Mouse (Mus musculus): Measurements from ENCODE around the gene Fahd2a. TPM values are rescaled to one million over a fixed set of nuclear protein-coding genes. Genes with fewer than 3 reads are reported as not detected.
A peak's percentile ranks its signal among the peaks of the same experiment; 100 is the strongest.

Gene Fahd2a
- polyA plus RNA-seq, 1 experiment, result 25.8 TPM

DNA sequence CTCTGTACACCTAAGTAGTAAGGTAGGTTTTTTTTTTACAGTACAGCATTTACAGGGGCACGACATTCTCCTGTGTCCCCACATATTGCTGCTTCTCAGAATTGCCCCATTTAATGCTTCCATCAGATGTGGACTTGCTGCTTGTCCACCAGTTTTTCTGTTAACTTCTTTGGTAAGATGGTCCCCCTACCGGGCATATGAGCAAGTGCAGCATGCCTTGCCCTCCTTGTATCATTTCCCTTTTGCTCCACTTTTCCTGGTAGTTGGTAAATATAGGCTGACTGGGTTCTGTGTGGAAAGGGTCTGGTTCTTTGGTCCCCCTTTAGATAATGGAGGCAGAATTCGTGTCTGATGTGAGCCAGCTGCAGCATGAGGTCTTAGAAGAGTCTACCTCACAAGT lies 14.1 kb downstream of the Fahd2a start:
- peak; percentile 75; the same call in 1 of the 2 replicates for TF ChIP-seq CTCF (IDR thresholded peaks at IDR 0.05; ENCODE audit: borderline replicate concordance, extremely low read depth, insufficient read depth, insufficient read length)
- no peak for TF ChIP-seq POLR2A (IDR thresholded peaks at IDR 0.05; ENCODE audit: borderline replicate concordance, extremely low read depth, insufficient read depth, insufficient read length, poor library complexity, severe bottlenecking)
- peak; percentile 63 for DNase-seq (ENCODE audit: low read depth)

DNA sequence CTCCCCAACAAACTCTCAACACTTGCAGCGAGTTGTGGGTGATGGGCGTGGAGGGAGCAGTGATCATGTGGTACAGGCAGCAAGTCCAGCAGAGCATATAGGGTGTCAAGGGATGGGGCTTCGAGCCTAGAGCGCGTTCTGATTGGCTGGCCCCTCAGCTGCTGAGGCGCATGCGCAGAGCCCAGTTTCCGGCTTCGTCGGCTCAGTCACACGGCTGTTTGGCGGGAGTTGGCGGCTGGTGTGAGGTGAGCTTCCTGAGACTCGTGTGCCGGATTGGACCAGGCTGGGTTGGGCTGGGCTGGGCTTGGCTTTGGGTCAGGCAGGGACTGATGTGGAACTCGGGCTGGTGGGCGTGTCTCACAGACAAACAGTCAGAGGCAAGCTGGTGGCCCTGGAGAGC lies 19.4 kb downstream of the Fahd2a start, which contains the start of gene Gpat2:
Gene Gpat2, plus strand, starts transcription at position 223 of the 400 bp plus-strand sequence.
- TF ChIP-seq CTCF (IDR thresholded peaks at IDR 0.05; ENCODE audit: borderline replicate concordance, extremely low read depth, insufficient read depth, insufficient read length) (no peak), POLR2A (IDR thresholded peaks at IDR 0.05; ENCODE audit: borderline replicate concordance, extremely low read depth, insufficient read depth, insufficient read length, poor library complexity, severe bottlenecking) (no peak)
- DNase-seq (ENCODE audit: low read depth), result no peak

DNA sequence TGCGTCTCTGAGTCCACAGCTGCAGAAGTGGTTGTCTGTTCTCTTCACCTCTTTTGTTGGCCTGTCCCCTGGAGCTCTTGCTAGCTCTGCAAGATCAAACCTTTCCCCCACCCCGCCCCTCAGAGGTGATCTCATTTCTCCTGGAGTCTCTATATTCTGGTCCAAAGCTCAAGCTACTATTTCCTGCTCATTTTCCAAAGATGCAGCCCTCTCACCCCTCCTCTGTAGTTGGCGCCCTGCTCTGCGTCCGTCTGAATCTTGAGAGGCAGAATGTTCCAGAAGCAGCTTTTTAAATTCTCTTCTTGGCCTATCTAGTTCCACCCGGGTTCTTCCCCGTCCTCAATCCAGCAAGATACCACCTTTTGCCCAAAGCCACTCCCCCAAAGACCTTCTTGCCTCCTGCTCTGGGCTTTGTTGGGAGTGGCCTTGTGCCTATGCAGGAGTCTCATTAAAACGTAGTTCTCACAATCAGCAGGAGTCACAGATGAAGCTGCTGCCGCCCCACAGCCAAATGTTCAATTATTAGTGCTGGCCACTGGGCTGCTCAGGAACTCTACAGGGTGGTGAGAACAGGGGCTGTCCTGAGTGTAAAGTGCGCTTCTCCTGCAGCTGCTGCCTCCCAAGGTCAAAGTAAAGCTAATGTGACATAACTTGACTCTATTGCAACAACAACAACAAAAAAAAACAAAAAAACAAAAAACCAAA lies 25.9 kb downstream of the Fahd2a start:
- TF ChIP-seq CTCF (IDR thresholded peaks at IDR 0.05; ENCODE audit: borderline replicate concordance, extremely low read depth, insufficient read depth, insufficient read length), result no peak
- TF ChIP-seq POLR2A (IDR thresholded peaks at IDR 0.05; ENCODE audit: borderline replicate concordance, extremely low read depth, insufficient read depth, insufficient read length, poor library complexity, severe bottlenecking), result no peak
- no peak for DNase-seq (ENCODE audit: low read depth)

DNA sequence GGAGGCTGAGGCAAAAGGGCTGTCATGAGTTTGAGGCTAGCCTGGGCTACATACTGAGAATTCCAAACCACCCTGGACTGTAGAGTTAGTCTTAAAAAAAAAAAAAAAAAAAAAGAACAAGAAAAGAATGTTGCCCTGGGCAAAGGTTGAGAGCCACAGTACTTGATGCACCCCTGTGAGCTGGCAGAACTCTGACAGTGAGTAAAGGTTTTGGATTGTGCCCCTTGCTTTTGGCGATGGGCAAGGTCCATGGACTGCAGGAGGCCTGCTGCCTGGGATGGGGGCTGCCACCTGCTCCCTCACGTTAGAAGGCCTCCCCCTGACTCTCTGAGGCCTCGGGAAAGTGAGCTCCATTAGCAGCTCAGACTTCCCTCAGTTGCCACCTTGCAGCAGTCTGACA lies 27.7 kb downstream of the Fahd2a start:
- no peak for TF ChIP-seq POLR2A (IDR thresholded peaks at IDR 0.05; ENCODE audit: borderline replicate concordance, extremely low read depth, insufficient read depth, insufficient read length, poor library complexity, severe bottlenecking)
- no peak for TF ChIP-seq CTCF (IDR thresholded peaks at IDR 0.05; ENCODE audit: borderline replicate concordance, extremely low read depth, insufficient read depth, insufficient read length)

DNA sequence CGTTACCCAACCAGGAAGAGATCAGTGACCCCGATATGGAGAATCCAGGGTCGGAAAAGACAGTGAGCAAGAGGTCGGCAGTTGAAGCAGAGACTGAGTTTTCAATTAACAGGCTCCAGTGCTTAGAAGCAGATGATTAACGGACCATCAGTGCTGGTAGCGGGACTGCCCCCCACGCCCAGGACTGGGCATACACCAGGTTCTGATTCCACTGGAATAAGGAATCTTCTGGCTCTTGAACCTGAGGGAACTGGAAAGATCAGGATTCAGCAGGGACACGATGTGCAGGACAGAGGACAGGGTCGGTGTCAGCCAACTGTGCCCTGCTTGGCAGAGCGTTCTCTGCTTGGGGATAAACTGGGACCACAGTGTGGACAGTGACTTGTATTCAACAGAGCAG lies 28.6 kb downstream of the Fahd2a start:
- no peak for DNase-seq (ENCODE audit: low read depth)
- TF ChIP-seq CTCF (IDR thresholded peaks at IDR 0.05; ENCODE audit: borderline replicate concordance, extremely low read depth, insufficient read depth, insufficient read length), result no peak
- no peak for TF ChIP-seq POLR2A (IDR thresholded peaks at IDR 0.05; ENCODE audit: borderline replicate concordance, extremely low read depth, insufficient read depth, insufficient read length, poor library complexity, severe bottlenecking)

More for the DNA sequence above, 27.7 kb downstream of the Fahd2a start:
- no peak for DNase-seq (ENCODE audit: low read depth)

DNA sequence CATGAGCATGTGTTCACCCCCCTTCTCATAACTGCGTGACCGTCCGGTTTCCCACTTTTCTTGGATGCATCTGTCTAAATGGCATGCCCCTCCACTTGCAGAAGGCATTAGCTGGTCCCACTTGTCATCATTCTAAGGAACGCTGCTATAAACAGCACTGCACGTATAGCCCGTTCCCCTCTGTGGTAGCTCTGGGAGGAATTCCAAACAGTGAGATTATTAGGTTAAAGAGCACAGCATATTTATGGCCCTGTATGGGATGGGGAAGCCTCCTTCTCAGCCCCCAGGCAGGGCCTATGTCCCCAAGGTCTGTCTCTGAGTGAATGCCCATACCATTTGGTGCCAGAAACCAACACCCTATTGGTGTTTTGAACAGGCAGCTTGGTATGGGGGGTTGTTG lies 33.2 kb downstream of the Fahd2a start:
- TF ChIP-seq POLR2A (IDR thresholded peaks at IDR 0.05; ENCODE audit: borderline replicate concordance, extremely low read depth, insufficient read depth, insufficient read length, poor library complexity, severe bottlenecking) (no peak), CTCF (IDR thresholded peaks at IDR 0.05; ENCODE audit: borderline replicate concordance, extremely low read depth, insufficient read depth, insufficient read length) (no peak)
- no peak for DNase-seq (ENCODE audit: low read depth)

DNA sequence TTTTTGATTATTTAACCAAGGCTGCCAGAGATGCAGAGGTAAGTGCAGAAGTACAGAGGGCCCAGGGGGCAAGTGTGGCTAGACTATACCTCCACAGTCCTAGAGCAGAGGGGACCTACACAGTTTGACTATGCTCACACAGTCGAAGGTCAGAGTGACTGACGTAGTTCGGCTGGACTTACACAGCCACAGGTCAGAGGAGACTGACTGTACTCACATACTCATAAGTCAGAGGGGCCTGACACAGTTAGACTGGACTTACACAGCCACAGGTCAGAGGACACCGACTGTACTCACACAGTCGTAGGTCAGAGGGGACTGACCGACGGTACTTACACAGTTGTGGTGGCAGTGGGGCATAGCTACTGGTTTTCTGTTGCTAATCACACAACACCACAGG lies 45.6 kb downstream of the Fahd2a start:
- TF ChIP-seq POLR2A (IDR thresholded peaks at IDR 0.05; ENCODE audit: borderline replicate concordance, extremely low read depth, insufficient read depth, insufficient read length, poor library complexity, severe bottlenecking) (no peak), CTCF (IDR thresholded peaks at IDR 0.05; ENCODE audit: borderline replicate concordance, extremely low read depth, insufficient read depth, insufficient read length) (no peak)
- DNase-seq (ENCODE audit: low read depth), result no peak

DNA sequence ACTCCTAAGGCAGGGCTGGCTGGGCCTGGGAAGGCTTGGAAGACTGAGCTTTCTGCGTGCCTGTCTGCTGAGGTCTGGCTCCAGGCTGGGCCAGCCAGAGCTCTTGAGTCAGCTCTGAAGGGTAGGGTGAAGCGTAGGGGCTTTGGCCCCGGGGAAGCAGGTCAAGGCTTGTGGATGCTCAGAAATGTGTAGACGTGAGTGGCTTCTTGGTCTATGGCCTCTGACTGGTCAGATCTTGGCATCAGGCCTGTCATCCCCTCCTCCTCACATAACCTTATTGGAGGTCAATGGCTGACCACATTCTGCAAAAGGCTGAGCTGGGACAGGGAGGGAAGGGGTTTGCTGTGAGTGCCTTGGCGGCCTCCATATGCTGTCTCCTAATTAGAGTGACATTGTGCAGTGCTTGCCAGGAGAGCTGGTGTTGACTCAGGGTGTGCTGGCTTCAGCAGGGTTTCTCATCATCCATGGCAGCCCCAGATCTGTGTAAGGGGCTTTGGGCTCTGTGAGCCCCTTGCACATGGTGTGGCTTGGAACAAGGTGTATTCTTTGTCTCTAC lies 49.7 kb downstream of the Fahd2a start:
- TF ChIP-seq CTCF (IDR thresholded peaks at IDR 0.05; ENCODE audit: borderline replicate concordance, extremely low read depth, insufficient read depth, insufficient read length), result no peak
- DNase-seq (ENCODE audit: low read depth), result no peak

DNA sequence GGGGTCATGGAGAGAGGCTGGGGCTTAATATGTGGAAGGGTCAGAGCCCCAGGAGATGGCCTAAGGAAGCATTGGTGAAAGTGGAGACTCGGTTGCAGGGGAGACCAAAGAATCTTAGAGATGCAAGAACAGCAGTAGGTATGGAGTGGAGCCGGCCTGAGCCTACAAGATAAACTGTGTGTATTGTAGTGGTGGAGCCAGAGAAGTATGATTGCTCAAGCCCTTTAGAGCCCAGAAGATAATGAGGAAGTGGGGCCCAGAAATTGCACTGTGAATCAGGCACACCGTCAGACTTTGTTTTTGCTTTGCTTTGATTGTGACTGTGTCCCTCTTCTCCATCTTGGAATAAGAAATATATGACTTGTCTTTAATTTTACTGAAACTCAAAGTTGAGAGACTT lies 53.0 kb downstream of the Fahd2a start:
- TF ChIP-seq POLR2A (IDR thresholded peaks at IDR 0.05; ENCODE audit: borderline replicate concordance, extremely low read depth, insufficient read depth, insufficient read length, poor library complexity, severe bottlenecking), result no peak
- no peak for TF ChIP-seq CTCF (IDR thresholded peaks at IDR 0.05; ENCODE audit: borderline replicate concordance, extremely low read depth, insufficient read depth, insufficient read length)
- no peak for DNase-seq (ENCODE audit: low read depth)

DNA sequence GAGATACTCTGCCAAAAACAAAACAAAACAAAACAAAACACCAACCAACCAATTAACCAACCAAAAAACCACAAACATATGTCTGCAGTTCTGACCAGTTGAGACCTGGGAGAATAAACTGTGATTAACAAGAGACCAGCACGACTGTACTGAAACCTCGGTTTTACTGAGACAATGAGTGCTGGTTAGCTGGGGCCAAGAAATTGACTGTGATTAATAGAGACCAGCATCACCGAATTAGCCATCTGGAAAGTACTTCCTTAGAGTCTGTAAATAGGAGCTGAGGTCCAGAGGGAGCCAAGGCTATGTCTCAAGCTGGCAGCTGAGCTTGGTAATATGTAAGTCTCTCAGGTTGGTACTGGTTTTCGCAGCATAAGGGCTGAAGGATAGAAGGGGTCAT lies 53.5 kb downstream of the Fahd2a start:
- TF ChIP-seq POLR2A (IDR thresholded peaks at IDR 0.05; ENCODE audit: borderline replicate concordance, extremely low read depth, insufficient read depth, insufficient read length, poor library complexity, severe bottlenecking) (no peak), CTCF (IDR thresholded peaks at IDR 0.05; ENCODE audit: borderline replicate concordance, extremely low read depth, insufficient read depth, insufficient read length) (no peak)
- peak; percentile 31 for DNase-seq (ENCODE audit: low read depth)

DNA sequence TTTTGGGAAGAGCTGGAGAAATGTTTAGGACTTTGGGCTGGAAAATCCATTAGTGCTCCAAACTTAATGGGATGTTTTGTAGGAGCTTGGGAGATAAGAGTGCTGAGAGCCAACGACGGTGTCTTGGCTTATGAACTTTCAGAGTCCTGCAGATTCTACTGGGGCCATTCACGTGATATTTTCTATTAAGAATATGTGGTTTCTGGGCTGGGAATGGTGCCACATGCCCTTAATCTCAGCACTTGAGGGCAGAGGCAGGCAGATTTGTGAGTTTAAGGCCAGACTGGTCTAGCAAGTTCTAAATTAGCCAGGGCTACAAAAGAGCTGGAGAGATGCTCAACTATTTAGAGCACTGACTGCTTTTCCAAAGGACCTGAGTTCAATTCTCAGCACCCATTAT lies 54.0 kb downstream of the Fahd2a start:
- TF ChIP-seq CTCF (IDR thresholded peaks at IDR 0.05; ENCODE audit: borderline replicate concordance, extremely low read depth, insufficient read depth, insufficient read length) (no peak), POLR2A (IDR thresholded peaks at IDR 0.05; ENCODE audit: borderline replicate concordance, extremely low read depth, insufficient read depth, insufficient read length, poor library complexity, severe bottlenecking) (no peak)
- no peak for DNase-seq (ENCODE audit: low read depth)

DNA sequence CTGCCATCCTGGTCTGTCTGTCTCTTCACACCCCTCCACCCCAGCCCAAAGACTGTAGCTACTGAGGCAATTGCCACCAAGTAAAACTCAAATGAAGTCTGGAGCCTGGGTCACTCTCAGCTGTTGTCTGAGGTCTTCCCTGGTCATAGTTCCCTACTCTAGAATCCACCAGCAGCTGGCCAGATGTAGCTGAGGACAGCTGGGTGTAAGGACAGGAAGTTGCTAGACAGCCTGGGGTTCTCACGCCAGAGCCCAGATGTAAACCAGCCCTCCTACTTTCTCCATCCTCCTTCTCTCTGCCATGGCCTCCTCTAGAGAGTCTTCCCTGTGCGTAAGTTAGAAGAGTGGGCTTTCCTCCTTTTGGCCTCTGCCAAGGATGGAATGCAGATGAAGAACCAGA lies 56.8 kb downstream of the Fahd2a start:
- DNase-seq (ENCODE audit: low read depth), result no peak
- TF ChIP-seq CTCF (IDR thresholded peaks at IDR 0.05; ENCODE audit: borderline replicate concordance, extremely low read depth, insufficient read depth, insufficient read length) (no peak), POLR2A (IDR thresholded peaks at IDR 0.05; ENCODE audit: borderline replicate concordance, extremely low read depth, insufficient read depth, insufficient read length, poor library complexity, severe bottlenecking) (no peak)

Other genes starting within 250 kb of the Fahd2a start
- 1.2 and 1.3 TPM in 2 replicates for gene 1810024B03Rik, start 236.3 kb downstream of the Fahd2a start, polyA plus RNA-seq (2012; rRNA removed)
- 81.5 and 98.9 TPM in 2 replicates for gene Snrnp200, start 236.2 kb downstream of the Fahd2a start, polyA plus RNA-seq (2012; rRNA removed)
- 58.0 and 69.0 TPM in 2 replicates for gene Ciao1, start 196.7 kb downstream of the Fahd2a start, polyA plus RNA-seq (2012; rRNA removed)
- 57.2 and 73.6 TPM in 2 replicates for gene Tmem127, start 196.7 kb downstream of the Fahd2a start, polyA plus RNA-seq (2012; rRNA removed)
- gene Stard7, start 174.3 kb downstream of the Fahd2a start, polyA plus RNA-seq (2012; rRNA removed), result 89.3 and 91.9 TPM in 2 replicates
- 6.5 and 7.7 TPM in 2 replicates for gene Dusp2, start 108.4 kb downstream of the Fahd2a start, polyA plus RNA-seq (2012; rRNA removed)
- gene Astl, start 105.9 kb downstream of the Fahd2a start, polyA plus RNA-seq (2012; rRNA removed), result 0.03 TPM in 1 of 2 replicates, not detected in the other
- gene Adra2b, start 81.4 kb downstream of the Fahd2a start, polyA plus RNA-seq (2012; rRNA removed), result 0.18 and 0.30 TPM in 2 replicates
- gene Gpat2, start 19.4 kb downstream of the Fahd2a start, polyA plus RNA-seq (2012; rRNA removed), result 0.07 and 0.13 TPM in 2 replicates
- gene Kcnip3, start 77.5 kb upstream of the Fahd2a start, polyA plus RNA-seq (2012; rRNA removed), result 15.2 and 15.5 TPM in 2 replicates
- gene Prom2, start 96.9 kb upstream of the Fahd2a start, polyA plus RNA-seq (2012; rRNA removed), result 0.42 and 0.59 TPM in 2 replicates
- 9.3 and 9.9 TPM in 2 replicates for gene Zfp661, start 142.5 kb upstream of the Fahd2a start, polyA plus RNA-seq (2012; rRNA removed)
- 129 and 157 TPM in 2 replicates for gene Mrps5, start 142.7 kb upstream of the Fahd2a start, polyA plus RNA-seq (2012; rRNA removed)
- gene Mal, start 212.1 kb upstream of the Fahd2a start, polyA plus RNA-seq (2012; rRNA removed), result 0.68 and 1.0 TPM in 2 replicates